Mouse (Mus musculus): Measurements from ENCODE around the gene Rpl36a-ps1. TPM values are rescaled to one million over a fixed set of nuclear protein-coding genes. Genes with fewer than 3 reads are reported as not detected.
"Not testable (repeated sequence)": the region's sequence is repeated elsewhere in the genome, so short reads cannot be mapped to it uniquely, and the experiment has no call there.

Rpl36a-ps1 gene
- 0.83 and 0.94 TPM in 2 replicates for polyA plus RNA-seq (2015; fragmentation: Nextera tagmentation; extraction: Ambion mirVana)

DNA sequence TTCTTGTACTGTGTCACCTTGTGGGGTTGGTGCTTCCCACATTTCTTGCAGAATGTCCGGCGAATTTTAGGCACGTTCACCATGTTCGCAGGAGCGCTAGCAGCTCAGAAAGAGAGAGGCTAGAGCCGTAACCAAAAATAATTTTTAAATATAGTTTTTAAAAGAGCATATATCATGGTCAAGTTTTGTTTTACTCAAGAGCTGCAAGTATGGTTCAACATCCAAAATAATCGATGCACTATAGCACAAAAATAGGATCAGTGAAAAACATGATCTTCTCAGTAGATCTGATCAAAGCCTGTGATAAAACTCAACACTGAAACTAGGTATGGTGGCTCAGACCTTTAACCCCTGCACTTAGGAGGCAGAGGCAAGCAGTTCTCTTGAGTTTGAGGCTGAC is at the start of gene Rpl36a-ps1:
Gene Rpl36a-ps1 (minus strand): TSS at position 101 of the 400 bp plus-strand sequence.
- Histone ChIP-seq H3K4me3 (no peak within 1 kb of the TSS), H3K4me2 (no peak within 1 kb of the TSS), H3K27me3 (replicated peaks) (no peaks in the 10 kb centered on the region), H3K4me1 (0 out of 2 replicates have a peak, but pooled peaks cover 6% of the 10 kb centered on the region), H3K9me3 (peaks cover 7% of the 10 kb centered on the region; the same call in 1 of the 2 replicates), H3K9ac (no peak within 1 kb of the TSS), H3K36me3 (no peaks in the 10 kb centered on the region), H3K27ac (replicated peaks) (no peak within 1 kb of the TSS)
- 91% methylated on average over 7 of the region's 7 CpGs for WGBS
- ATAC-seq (ENCODE audit: extremely low read depth, insufficient number of reproducible peaks, low FRiP score, low TSS enrichment): no peak

DNA sequence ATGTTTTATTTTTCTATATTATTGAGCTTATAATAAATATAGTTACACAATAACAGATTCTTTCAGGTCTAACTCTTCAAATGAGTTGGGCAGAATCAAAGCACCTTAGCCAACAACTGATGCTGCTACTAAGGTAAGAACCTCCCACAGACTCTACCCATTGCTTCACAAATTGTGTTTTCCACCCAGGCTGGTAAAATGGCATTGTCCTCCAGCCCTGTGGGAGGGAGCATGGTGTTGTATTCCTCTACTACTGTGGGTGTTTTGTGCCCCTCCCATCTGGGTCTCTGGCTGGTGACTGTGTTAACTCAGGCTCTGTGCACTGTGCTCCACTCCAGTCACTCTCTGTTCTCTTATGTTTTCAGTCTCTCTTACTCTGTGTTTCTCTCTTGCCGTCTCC is 49.4 kb upstream of the Rpl36a-ps1 start:
- no peak for ATAC-seq (ENCODE audit: extremely low read depth, insufficient number of reproducible peaks, low FRiP score, low TSS enrichment)
- WGBS: 47% methylated on average over 1 of the region's 1 CpGs
- peak overlapping the region; percentile 99 for H3K9ac ChIP-seq
- peak overlapping the region; percentile 97 for H3K4me3 ChIP-seq
- H3K36me3 ChIP-seq: peaks cover 21% of the 10 kb centered on the region
- H3K4me2 ChIP-seq: peak overlapping the region; percentile 84
- H3K27me3 ChIP-seq (replicated peaks): no peaks in the 10 kb centered on the region
- H3K9me3 ChIP-seq: no peaks in the 10 kb centered on the region
- peaks cover 48% of the 10 kb centered on the region for H3K4me1 ChIP-seq
- H3K27ac ChIP-seq (replicated peaks): no peak overlapping the region

DNA sequence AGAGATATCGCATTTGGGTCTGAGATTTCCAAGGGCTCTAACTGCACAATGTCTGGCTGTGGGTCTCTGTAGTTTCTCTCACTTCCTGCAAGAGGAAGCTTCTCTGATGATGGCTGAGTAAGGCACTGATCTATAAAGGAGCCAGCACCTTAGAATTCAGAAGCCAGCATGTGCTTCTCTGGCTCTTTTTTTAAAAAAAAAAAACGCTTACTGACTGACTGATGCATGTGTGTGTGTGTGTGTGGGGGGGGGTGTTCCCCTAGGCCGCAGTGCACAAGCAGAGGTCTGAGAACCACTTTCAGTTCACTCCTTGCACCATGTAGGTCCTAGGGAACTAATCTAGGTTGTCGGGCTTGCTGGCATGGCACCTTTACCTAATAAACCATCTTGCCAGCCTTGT is 47.3 kb upstream of the Rpl36a-ps1 start:
- no peaks in the 10 kb centered on the region for H3K27me3 ChIP-seq (replicated peaks)
- H3K4me2 ChIP-seq: peak overlapping the region; percentile 21
- WGBS: 56% methylated on average over 4 of the region's 4 CpGs
- peaks cover 31% of the 10 kb centered on the region for H3K36me3 ChIP-seq
- peak overlapping the region; percentile 40 for H3K27ac ChIP-seq (replicated peaks)
- no peaks in the 10 kb centered on the region for H3K9me3 ChIP-seq
- no peak overlapping the region for H3K4me3 ChIP-seq
- H3K9ac ChIP-seq: peak overlapping the region; percentile 41
- peaks cover 33% of the 10 kb centered on the region for H3K4me1 ChIP-seq
- no peak for ATAC-seq (ENCODE audit: extremely low read depth, insufficient number of reproducible peaks, low FRiP score, low TSS enrichment)

DNA sequence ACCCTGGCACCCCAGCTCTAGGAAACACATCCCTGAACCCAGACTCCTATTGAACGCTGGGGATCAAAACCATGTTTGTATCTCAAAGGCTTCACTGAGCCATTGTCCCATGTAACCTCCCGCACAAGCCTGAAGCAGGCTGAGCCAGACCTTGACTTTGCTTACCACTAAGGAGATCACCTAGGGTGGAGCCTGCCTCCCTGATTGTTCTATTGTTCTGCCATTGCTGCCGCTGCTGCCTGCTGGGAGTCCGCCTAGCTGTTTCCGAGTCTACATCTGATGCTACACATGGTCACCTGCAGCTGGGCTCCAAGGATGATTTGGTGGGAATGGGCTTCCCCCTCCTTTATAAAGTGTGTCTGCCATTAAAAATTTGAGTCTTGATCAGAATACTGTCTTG is 45.2 kb upstream of the Rpl36a-ps1 start:
- H3K4me1 ChIP-seq: peaks cover 28% of the 10 kb centered on the region
- not testable (repeated sequence) for H3K9ac ChIP-seq; ATAC-seq (ENCODE audit: extremely low read depth, insufficient number of reproducible peaks, low FRiP score, low TSS enrichment); H3K27ac ChIP-seq (replicated peaks); H3K4me2 ChIP-seq; H3K27me3 ChIP-seq (replicated peaks); H3K9me3 ChIP-seq; H3K4me3 ChIP-seq
- peaks cover 43% of the 10 kb centered on the region for H3K36me3 ChIP-seq
- WGBS: 82% methylated on average over 5 of the region's 5 CpGs

DNA sequence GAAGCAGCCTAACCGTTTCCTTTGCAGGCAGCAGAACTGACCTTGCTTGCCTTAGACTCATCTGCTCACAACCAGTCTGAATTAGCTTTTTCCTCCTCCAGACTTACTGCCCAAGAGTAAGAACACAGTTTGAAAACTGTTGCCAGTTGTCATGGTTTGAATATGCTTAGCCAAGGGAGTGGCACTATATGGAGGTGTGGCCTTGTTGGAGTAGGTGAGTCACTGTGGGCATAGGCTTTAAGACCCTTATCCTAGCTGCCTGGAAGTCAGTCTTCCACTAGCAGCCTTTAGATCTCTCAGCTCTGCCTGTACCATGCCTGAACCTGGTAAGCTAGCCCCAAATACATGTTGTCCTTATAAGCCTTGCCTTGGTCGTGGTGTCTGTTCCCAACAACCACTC is 43.6 kb upstream of the Rpl36a-ps1 start:
- H3K9me3 ChIP-seq: no peaks in the 10 kb centered on the region
- 84% methylated on average over 2 of the region's 2 CpGs for WGBS
- H3K4me3 ChIP-seq: no peak overlapping the region
- H3K9ac ChIP-seq: no peak overlapping the region
- peaks cover 54% of the 10 kb centered on the region for H3K36me3 ChIP-seq
- ATAC-seq (ENCODE audit: extremely low read depth, insufficient number of reproducible peaks, low FRiP score, low TSS enrichment): no peak
- no peaks in the 10 kb centered on the region for H3K27me3 ChIP-seq (replicated peaks)
- H3K4me1 ChIP-seq: peaks cover 18% of the 10 kb centered on the region
- H3K27ac ChIP-seq (replicated peaks): no peak overlapping the region
- H3K4me2 ChIP-seq: no peak overlapping the region

DNA sequence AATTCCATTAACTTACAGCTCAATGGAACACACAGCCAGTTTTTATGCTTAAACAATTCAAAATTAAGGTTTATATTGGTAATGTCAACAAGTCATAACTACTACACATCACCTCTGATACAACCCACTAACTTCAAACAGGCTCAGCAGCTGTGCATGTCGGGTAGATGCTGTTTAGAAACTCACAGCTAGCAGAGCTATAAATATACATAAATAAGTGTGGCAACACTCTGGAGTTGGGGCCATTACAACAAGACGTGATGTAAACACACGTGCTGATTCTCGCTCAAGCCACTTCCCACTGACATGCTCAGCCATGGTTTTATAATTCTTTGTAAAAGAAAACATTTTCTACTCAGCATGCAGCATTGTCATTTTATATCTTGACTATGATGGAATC is 41.9 kb upstream of the Rpl36a-ps1 start:
- ATAC-seq (ENCODE audit: extremely low read depth, insufficient number of reproducible peaks, low FRiP score, low TSS enrichment): no peak
- Histone ChIP-seq H3K9me3 (no peaks in the 10 kb centered on the region), H3K27ac (replicated peaks) (no peak overlapping the region), H3K36me3 (peaks cover 60% of the 10 kb centered on the region), H3K4me2 (no peak overlapping the region), H3K4me1 (peaks cover 5% of the 10 kb centered on the region), H3K9ac (no peak overlapping the region), H3K4me3 (no peak overlapping the region), H3K27me3 (replicated peaks) (no peaks in the 10 kb centered on the region)
- 52% methylated on average over 4 of the region's 4 CpGs for WGBS

DNA sequence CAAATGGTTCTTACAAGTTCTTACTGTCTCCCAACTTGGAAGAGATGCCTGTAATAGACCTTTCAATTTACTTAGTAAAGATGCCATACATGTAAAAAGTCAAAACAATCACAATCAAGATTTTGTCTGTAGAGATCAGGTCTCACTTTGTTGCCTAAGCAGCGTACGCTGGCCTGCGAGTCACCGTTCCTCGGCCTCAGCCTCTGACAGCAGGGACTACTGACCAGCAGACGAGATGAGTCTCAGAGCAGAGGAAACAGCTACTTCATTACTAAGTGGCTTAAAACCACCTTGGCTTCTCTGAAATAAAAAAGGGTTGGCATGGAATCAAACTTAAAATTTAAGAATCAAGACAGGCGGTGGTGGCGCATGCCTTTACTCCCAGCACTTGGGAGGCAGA is 40.7 kb upstream of the Rpl36a-ps1 start:
- Histone ChIP-seq H3K4me1 (peaks cover 10% of the 10 kb centered on the region), H3K36me3 (peaks cover 57% of the 10 kb centered on the region)
- H3K9ac ChIP-seq; ATAC-seq (ENCODE audit: extremely low read depth, insufficient number of reproducible peaks, low FRiP score, low TSS enrichment); H3K27me3 ChIP-seq (replicated peaks); H3K4me2 ChIP-seq; H3K9me3 ChIP-seq; H3K4me3 ChIP-seq; H3K27ac ChIP-seq (replicated peaks): not testable (repeated sequence)
- 90% methylated on average over 8 of the region's 8 CpGs for WGBS

DNA sequence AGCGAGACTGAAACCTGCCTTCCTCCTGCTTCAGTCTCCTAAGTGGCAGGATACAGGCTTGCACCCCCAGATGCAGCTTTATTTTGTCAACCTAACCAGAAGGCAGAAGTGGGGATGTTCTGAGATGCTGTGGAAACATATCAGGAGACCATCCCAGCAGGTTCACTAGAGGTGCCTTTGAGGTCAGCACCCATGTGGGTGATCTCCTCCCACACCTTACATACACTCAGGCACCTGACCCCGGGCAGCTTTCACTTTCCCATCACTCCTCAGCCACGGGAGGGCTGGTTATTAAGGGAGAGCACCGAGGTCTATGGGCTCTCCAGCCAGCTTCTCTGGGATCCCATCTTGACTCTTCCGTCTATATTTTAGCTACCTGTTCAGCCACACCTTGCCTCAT is 38.5 kb upstream of the Rpl36a-ps1 start:
- peaks cover 34% of the 10 kb centered on the region for H3K36me3 ChIP-seq
- H3K4me3 ChIP-seq: no peak overlapping the region
- WGBS: 82% methylated on average over 5 of the region's 5 CpGs
- no peak overlapping the region for H3K4me2 ChIP-seq
- no peaks in the 10 kb centered on the region for H3K27me3 ChIP-seq (replicated peaks)
- H3K9ac ChIP-seq: no peak overlapping the region
- no peak overlapping the region for H3K27ac ChIP-seq (replicated peaks)
- ATAC-seq (ENCODE audit: extremely low read depth, insufficient number of reproducible peaks, low FRiP score, low TSS enrichment): no peak
- H3K4me1 ChIP-seq: peaks cover 14% of the 10 kb centered on the region
- H3K9me3 ChIP-seq: no peaks in the 10 kb centered on the region

DNA sequence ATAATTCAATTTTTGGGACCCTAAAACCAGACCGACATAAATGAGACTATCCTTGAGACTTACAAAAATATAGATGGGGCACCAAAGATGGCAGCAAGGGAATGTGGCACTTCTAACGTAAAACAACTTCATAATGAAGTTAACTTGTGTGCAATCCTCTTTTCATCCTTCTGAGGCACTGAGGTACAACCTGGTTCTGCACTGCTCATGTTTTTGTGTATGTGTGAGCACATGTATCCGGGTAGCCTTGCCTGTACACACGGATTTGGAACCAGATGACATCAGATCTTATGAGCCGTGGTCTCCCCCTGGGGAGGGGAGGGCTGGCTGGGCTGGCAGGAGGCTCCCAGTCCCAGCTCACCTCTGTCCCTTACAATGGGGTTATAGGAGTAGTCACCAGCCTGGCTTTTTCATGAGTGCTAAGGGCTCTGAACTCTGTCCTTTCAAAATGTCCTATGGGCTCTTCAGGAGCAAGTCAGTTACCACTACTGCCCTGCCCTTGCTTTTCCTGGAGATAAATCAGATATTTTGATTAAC is 37.3 kb upstream of the Rpl36a-ps1 start:
- 76% methylated on average over 5 of the region's 5 CpGs for WGBS
- no peak overlapping the region for H3K4me3 ChIP-seq
- H3K36me3 ChIP-seq: peaks cover 29% of the 10 kb centered on the region
- no peak overlapping the region for H3K9ac ChIP-seq
- no peak overlapping the region for H3K27ac ChIP-seq (replicated peaks)
- H3K9me3 ChIP-seq: peaks cover 5% of the 10 kb centered on the region; the same call in 1 of the 2 replicates
- H3K27me3 ChIP-seq (replicated peaks): no peaks in the 10 kb centered on the region
- no peak overlapping the region for H3K4me2 ChIP-seq
- H3K4me1 ChIP-seq: peaks cover 14% of the 10 kb centered on the region
- ATAC-seq (ENCODE audit: extremely low read depth, insufficient number of reproducible peaks, low FRiP score, low TSS enrichment): no peak

DNA sequence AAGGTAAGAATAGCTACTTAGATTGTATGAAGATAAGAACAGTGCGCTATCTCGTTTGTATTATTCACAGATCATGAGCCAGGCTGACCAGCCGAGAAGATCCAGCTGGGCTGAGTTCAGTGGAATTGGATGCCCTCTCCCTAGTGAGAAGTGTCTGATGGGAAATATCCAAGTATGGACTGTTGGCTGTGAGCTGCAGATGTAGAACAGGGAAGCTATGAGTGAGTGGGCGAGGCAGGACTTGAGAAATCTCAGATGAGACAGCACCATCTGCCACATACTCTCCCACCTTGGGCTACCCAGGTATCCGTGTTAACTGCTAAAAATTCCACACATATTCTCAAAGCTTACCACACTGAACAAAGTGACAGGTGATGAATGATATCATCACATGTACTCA is 35.9 kb upstream of the Rpl36a-ps1 start:
- Histone ChIP-seq H3K9ac (no peak overlapping the region), H3K4me3 (no peak overlapping the region), H3K27ac (replicated peaks) (no peak overlapping the region), H3K9me3 (peaks cover 6% of the 10 kb centered on the region; the same call in 1 of the 2 replicates), H3K4me2 (no peak overlapping the region), H3K36me3 (peaks cover 20% of the 10 kb centered on the region), H3K27me3 (replicated peaks) (no peaks in the 10 kb centered on the region), H3K4me1 (peaks cover 13% of the 10 kb centered on the region)
- ATAC-seq (ENCODE audit: extremely low read depth, insufficient number of reproducible peaks, low FRiP score, low TSS enrichment): no peak
- WGBS: 55% methylated on average over 5 of the region's 5 CpGs

DNA sequence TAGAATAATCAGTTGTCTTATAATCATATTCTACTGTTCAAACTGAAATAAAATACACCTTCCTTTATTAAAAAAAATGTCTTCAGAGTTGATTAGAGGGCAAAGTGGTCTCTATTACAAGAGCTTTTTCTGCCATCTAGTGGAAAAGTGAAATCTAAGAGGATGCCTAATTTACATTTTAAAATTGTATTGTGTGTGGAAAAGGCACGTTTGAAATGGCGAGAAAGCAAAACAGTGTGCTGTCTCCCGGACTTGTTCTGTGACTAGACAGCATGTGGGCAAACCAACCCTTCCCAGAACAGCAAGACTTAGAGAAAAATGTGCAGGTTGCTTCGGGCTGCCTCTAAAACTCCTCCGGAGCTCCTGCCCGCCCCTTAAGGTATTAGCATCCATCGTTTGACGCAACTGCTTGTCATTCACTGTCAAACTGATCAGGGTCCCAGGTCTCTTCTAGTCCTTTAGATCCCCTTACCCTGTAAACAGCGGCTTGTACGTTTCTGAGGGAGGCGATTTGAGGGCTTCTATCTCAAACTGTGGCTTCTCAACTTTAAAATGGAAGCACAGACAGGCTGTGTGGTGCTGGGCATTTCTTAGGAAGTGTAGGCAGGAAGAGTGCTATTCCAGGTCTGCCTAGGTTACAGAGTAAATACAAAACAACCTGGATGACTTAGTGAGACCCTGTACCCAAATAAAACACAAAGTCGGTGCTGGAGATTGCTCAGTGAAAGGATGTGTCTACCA is 28.4 kb upstream of the Rpl36a-ps1 start:
- Histone ChIP-seq H3K27me3 (replicated peaks) (peaks cover 5% of the 10 kb centered on the region), H3K9me3 (peaks cover 6% of the 10 kb centered on the region; the same call in 1 of the 2 replicates), H3K4me3 (peak overlapping the region; percentile 43), H3K27ac (replicated peaks) (no peak overlapping the region), H3K4me1 (peaks cover 27% of the 10 kb centered on the region), H3K4me2 (peak overlapping the region; percentile 65), H3K36me3 (no peaks in the 10 kb centered on the region), H3K9ac (peak overlapping the region; percentile 76)
- WGBS: 43% methylated on average over 12 of the region's 12 CpGs
- ATAC-seq (ENCODE audit: extremely low read depth, insufficient number of reproducible peaks, low FRiP score, low TSS enrichment): no peak

Measured in heart, embryonic 13.5 days (tissue).